Mouse (Mus musculus) monocyte, adult 2 months (primary cell): ENCODE measurements at regions not wholly inside any gene's neighbourhood (a gene's known extent, or its start where the extent isn't known, plus 50 kb on each side); places are given as distances from the start of the nearest gene placed in this dataset.

Source experiments
- DNase-seq, 2 experiments: peaks; one replicate each; pipeline ENCODE4 v3.0.0; 2022; ENCODE audit warnings: low spot score in 2 of 2, low read depth in 1 of 2

GRCm38 (mm10) chr13:44232716-44233051 is 448.1 kb downstream of the Cd83 start:
- no peak for DNase-seq

- DNase-seq: no peak
These were observed 449.7 kb downstream of the Cd83 start for GRCm38 (mm10) chr13:44234241-44234640.

- no peak for DNase-seq
These were observed 450.7 kb downstream of the Cd83 start for GRCm38 (mm10) chr13:44235236-44235635.

GRCm38 (mm10) chr13:44235941-44236340 is 451.4 kb downstream of the Cd83 start:
- DNase-seq: no peak

GRCm38 (mm10) chr13:44238308-44238707 is 453.7 kb downstream of the Cd83 start:
- no peak for DNase-seq

GRCm38 (mm10) chr13:44243211-44243610 is 458.6 kb downstream of the Cd83 start:
- DNase-seq: no peak

GRCm38 (mm10) chr13:44246714-44247251 is 462.2 kb downstream of the Cd83 start:
- DNase-seq: no peak

GRCm38 (mm10) chr13:44247861-44248260 is 463.3 kb downstream of the Cd83 start:
- DNase-seq: no peak

GRCm38 (mm10) chr13:44248401-44248800 is 463.8 kb downstream of the Cd83 start:
- DNase-seq: no peak

GRCm38 (mm10) chr13:44249119-44249518 is 464.5 kb downstream of the Cd83 start:
- DNase-seq: no peak

GRCm38 (mm10) chr13:44250474-44251201 is 466.1 kb downstream of the Cd83 start:
- no peak for DNase-seq

GRCm38 (mm10) chr13:44251503-44251902 is 466.9 kb downstream of the Cd83 start:
- no peak for DNase-seq

GRCm38 (mm10) chr13:44252496-44252895 is 467.9 kb downstream of the Cd83 start:
- DNase-seq: no peak

- DNase-seq: no peak
These were observed 470.9 kb upstream of the Jarid2 start for GRCm38 (mm10) chr13:44258422-44258821.

GRCm38 (mm10) chr13:44260039-44260438 is 469.2 kb upstream of the Jarid2 start:
- DNase-seq: no peak

GRCm38 (mm10) chr13:44260637-44261333 is 468.5 kb upstream of the Jarid2 start:
- DNase-seq: no peak

GRCm38 (mm10) chr13:44272746-44273524 is 456.3 kb upstream of the Jarid2 start:
- DNase-seq: no peak

- DNase-seq: no peak
These were observed 451.3 kb upstream of the Jarid2 start for GRCm38 (mm10) chr13:44277952-44278351.

- no peak for DNase-seq
These were observed 450.2 kb upstream of the Jarid2 start for GRCm38 (mm10) chr13:44279036-44279435.

- no peak for DNase-seq
These were observed 449.0 kb upstream of the Jarid2 start for GRCm38 (mm10) chr13:44280296-44280695.

- no peak for DNase-seq
These were observed 447.5 kb upstream of the Jarid2 start for GRCm38 (mm10) chr13:44281796-44282195.

- DNase-seq: no peak
These were observed 447.0 kb upstream of the Jarid2 start for GRCm38 (mm10) chr13:44282306-44282705.
